ENCODE assay signal across 17 mouse cellular contexts in genomic region chr15:79067631-79068030, GRCm38 (mm10). TPM values are rescaled to one million over a fixed set of nuclear protein-coding genes. Genes with fewer than 3 reads are reported as not detected.
A peak's percentile ranks its signal among the peaks of the same experiment; 100 is the strongest.
DNase-seq lines count a peak whose midpoint lies in the region; ATAC-seq and TF ChIP-seq lines count a peak whose summit lies in the region.
"Had no signal": no experiment of that assay in that cellular context is flagged by ENCODE, and none has a peak within 500 bp of the region (broad histone marks: within the 10 kb centered on the region; RNA-seq: fewer than 3 reads in every experiment).

No protein-coding gene starts in this region.

- H3K4me1 ChIP-seq in heart, embryonic 12.5 days (replicated peaks), result peaks cover 29% of the 10 kb centered on the region
- peaks cover 42 to 45% of the 10 kb centered on the region in 2 experiments for H3K4me1 ChIP-seq in liver, embryonic 14.5 days (replicated peaks; ENCODE audit: control insufficient read depth in 2 of 2, insufficient read depth in 2 of 2, low read length in 1 of 2)
- H3K4me1 ChIP-seq in stomach, postnatal 0 days (replicated peaks; ENCODE audit: control insufficient read depth, insufficient read depth), result no peaks in the 10 kb centered on the region
- peaks cover 7% of the 10 kb centered on the region for H3K4me1 ChIP-seq in midbrain, embryonic 15.5 days

- DNase-seq in heart, adult 11 months, result no peak
- DNase-seq in liver, embryonic 14.5 days (ENCODE audit: low read depth in 3 of 3, low spot score in 3 of 3), result peak; percentile 66 to 73 (median 69)
- DNase-seq in stomach, postnatal 0 days (ENCODE audit: low spot score), result no peak
- no peak for DNase-seq in thymus, postnatal 10 days (ENCODE audit: low spot score in 2 of 2)
- DNase-seq in right cerebral cortex, postnatal 10 days (ENCODE audit: low spot score in 2 of 2), result no peak
- DNase-seq: cerebellum, adult 11-12 months; layer of hippocampus, adult 9-11 months; left cerebral cortex, postnatal 4 days; right cerebral cortex, postnatal 14 days; thymus, postnatal 4 days had no signal

- no peaks in the 10 kb centered on the region for H3K27me3 ChIP-seq in heart, embryonic 12.5 days (replicated peaks)
- no peaks in the 10 kb centered on the region for H3K27me3 ChIP-seq in liver, embryonic 14.5 days (ENCODE audit: control insufficient read depth, insufficient read depth, low read length)
- H3K27me3 ChIP-seq in stomach, postnatal 0 days (ENCODE audit: control insufficient read depth, insufficient read depth, low read length), result no peaks in the 10 kb centered on the region
- no peaks in the 10 kb centered on the region for H3K27me3 ChIP-seq in midbrain, embryonic 15.5 days (replicated peaks)
- H3K27me3 ChIP-seq: lung, embryonic 15.5 days had no signal

- no peak overlapping the region for H3K4me3 ChIP-seq in heart, embryonic 12.5 days
- peak overlapping the region in 1 of 2 experiments; percentile 10; a peak in 2 of 4 replicates for H3K4me3 ChIP-seq in liver, embryonic 14.5 days (ENCODE audit: insufficient read depth in 1 of 2, low read depth in 2 of 2, low read length in 2 of 2)
- no peak overlapping the region for H3K4me3 ChIP-seq in stomach, postnatal 0 days (ENCODE audit: low read depth, low read length)
- no peak overlapping the region for H3K4me3 ChIP-seq in midbrain, embryonic 15.5 days
- H3K4me3 ChIP-seq: lung, embryonic 15.5 days had no signal

- H3K36me3 ChIP-seq in heart, embryonic 12.5 days, result no peaks in the 10 kb centered on the region
- H3K36me3 ChIP-seq in liver, embryonic 14.5 days (replicated peaks; ENCODE audit: control insufficient read depth, insufficient read depth, low read depth), result no peaks in the 10 kb centered on the region
- no peaks in the 10 kb centered on the region for H3K36me3 ChIP-seq in stomach, postnatal 0 days (ENCODE audit: control insufficient read depth, insufficient read depth, low read length)
- H3K36me3 ChIP-seq in midbrain, embryonic 15.5 days (replicated peaks), result no peaks in the 10 kb centered on the region
- H3K36me3 ChIP-seq: lung, embryonic 15.5 days had no signal

- 24% methylated on average over 3 of the region's 3 CpGs for WGBS in heart, embryonic 12.5 days
- 23% methylated on average over 3 of the region's 3 CpGs for WGBS in liver, embryonic 14.5 days (ENCODE audit: insufficient replicate concordance)
- WGBS in stomach, postnatal 0 days, result 50% methylated on average over 3 of the region's 3 CpGs
- WGBS in midbrain, embryonic 15.5 days, result 76% methylated on average over 3 of the region's 3 CpGs

- no peaks in the 10 kb centered on the region for H3K9me3 ChIP-seq in heart, embryonic 12.5 days (replicated peaks)
- no peaks in the 10 kb centered on the region for H3K9me3 ChIP-seq in liver, embryonic 14.5 days (ENCODE audit: control insufficient read depth, low read length)
- no peaks in the 10 kb centered on the region for H3K9me3 ChIP-seq in stomach, postnatal 0 days (ENCODE audit: control insufficient read depth, low read length)
- H3K9me3 ChIP-seq in midbrain, embryonic 15.5 days, result no peaks in the 10 kb centered on the region
- H3K9me3 ChIP-seq: lung, embryonic 15.5 days had no signal

- H3K9ac ChIP-seq in heart, embryonic 12.5 days, result no peak overlapping the region
- H3K9ac ChIP-seq in liver, embryonic 14.5 days (replicated peaks), result peak overlapping the region; percentile 32; the same call in 1 of the 2 replicates
- H3K9ac ChIP-seq in stomach, postnatal 0 days (ENCODE audit: low read length), result no peak overlapping the region
- no peak overlapping the region for H3K9ac ChIP-seq in midbrain, embryonic 15.5 days
- H3K9ac ChIP-seq: lung, embryonic 15.5 days had no signal

- no peak for TF ChIP-seq CTCF in liver, embryonic 14.5 days (IDR thresholded peaks at IDR 0.05; ENCODE audit: low read depth)
- TF ChIP-seq CTCF in stomach, postnatal 0 days (IDR thresholded peaks at IDR 0.05; ENCODE audit: low read depth), result no peak

- TF ChIP-seq EP300 in liver, embryonic 14.5 days (IDR thresholded peaks at IDR 0.05; ENCODE audit: low read depth), result peak; percentile 85
- TF ChIP-seq EP300 in stomach, postnatal 0 days (optimal IDR thresholded peaks at IDR 0.05), result no peak

- 0 out of 2 replicates have a peak overlapping the region, but pooled peaks have one; percentile 8 for H3K27ac ChIP-seq in heart, embryonic 12.5 days (ENCODE audit: poor library complexity, severe bottlenecking)
- H3K27ac ChIP-seq in liver, embryonic 14.5 days, result peak overlapping the region; percentile 93
- peak overlapping the region; percentile 20; the same call in 1 of the 2 replicates for H3K27ac ChIP-seq in stomach, postnatal 0 days (replicated peaks)
- H3K27ac ChIP-seq in midbrain, embryonic 15.5 days, result no peak overlapping the region
- H3K27ac ChIP-seq: kidney, postnatal 0 days; lung, embryonic 15.5 days had no signal

- 0 out of 2 replicates have a peak overlapping the region, but pooled peaks have one; percentile 2 for H3K4me2 ChIP-seq in heart, embryonic 12.5 days
- peak overlapping the region; percentile 62 for H3K4me2 ChIP-seq in liver, embryonic 14.5 days (ENCODE audit: low read depth)
- H3K4me2 ChIP-seq in stomach, postnatal 0 days (replicated peaks; ENCODE audit: low read depth), result no peak overlapping the region
- no peak overlapping the region for H3K4me2 ChIP-seq in midbrain, embryonic 15.5 days
- H3K4me2 ChIP-seq: lung, embryonic 15.5 days had no signal

- ATAC-seq in heart, embryonic 12.5 days (ENCODE audit: insufficient number of reproducible peaks, low FRiP score), result no peak
- ATAC-seq in erythroid progenitor cell, adult 5-6 weeks (replicated peaks; ENCODE audit: low FRiP score, poor library complexity, severe bottlenecking), result peak; percentile 45
- peak; percentile 15 for ATAC-seq in liver, embryonic 14.5 days (ENCODE audit: insufficient read depth)
- ATAC-seq in stomach, postnatal 0 days (ENCODE audit: low FRiP score, low TSS enrichment), result no peak
- no peak for ATAC-seq in midbrain, embryonic 15.5 days (replicated peaks)

RNA-seq across cellular contexts. Expression of gene Ankrd54, which starts 4.9 kb away (rescaled TPM):
- 29.0 and 30.0 TPM in 2 replicates for polyA plus RNA-seq in heart, embryonic 12.5 days (2016; fragmentation: Nextera tagmentation; extraction: Ambion mirVana)
- total RNA-seq in erythroid progenitor cell, adult 5-6 weeks (2015; ENCODE audit: low replicate concordance), result 64.9 and 75.0 TPM in 2 replicates
- total RNA-seq in erythroid progenitor cell, adult 5-6 weeks (2017; ENCODE audit: low replicate concordance), result 37.3 and 66.5 TPM in 2 replicates
- polyA plus RNA-seq in liver, embryonic 14.5 days (2012; rRNA removed), result 39.9 and 43.4 TPM in 2 replicates
- 37.7 and 48.3 TPM in 2 replicates for polyA plus RNA-seq in liver, embryonic 14.5 days (2014; fragmentation: Nextera tagmentation; extraction: Ambion mirVana)
- polyA plus RNA-seq in stomach, postnatal 0 days (2015; fragmentation: Nextera tagmentation; extraction: Ambion mirVana), result 27.1 and 28.0 TPM in 2 replicates
- polyA plus RNA-seq in midbrain, embryonic 15.5 days (2015; fragmentation: Nextera tagmentation; extraction: Ambion mirVana), result 61.0 and 64.3 TPM in 2 replicates

RNA-seq across cellular contexts. Expression of gene Eif3l, which starts 7.3 kb away (rescaled TPM):
- 165 TPM in 2 replicates for polyA plus RNA-seq in heart, embryonic 12.5 days (2016; fragmentation: Nextera tagmentation; extraction: Ambion mirVana)
- total RNA-seq in erythroid progenitor cell, adult 5-6 weeks (2015; ENCODE audit: low replicate concordance), result 50.1 and 69.2 TPM in 2 replicates
- total RNA-seq in erythroid progenitor cell, adult 5-6 weeks (2017; ENCODE audit: low replicate concordance), result 47.1 and 47.9 TPM in 2 replicates
- polyA plus RNA-seq in liver, embryonic 14.5 days (2012; rRNA removed), result 99.9 and 104 TPM in 2 replicates
- polyA plus RNA-seq in liver, embryonic 14.5 days (2014; fragmentation: Nextera tagmentation; extraction: Ambion mirVana), result 130 and 132 TPM in 2 replicates
- 132 and 135 TPM in 2 replicates for polyA plus RNA-seq in stomach, postnatal 0 days (2015; fragmentation: Nextera tagmentation; extraction: Ambion mirVana)
- 165 and 167 TPM in 2 replicates for polyA plus RNA-seq in midbrain, embryonic 15.5 days (2015; fragmentation: Nextera tagmentation; extraction: Ambion mirVana)

RNA-seq across cellular contexts. Expression of gene Galr3, which starts 25.9 kb away (rescaled TPM):
- not detected in 2 replicates for polyA plus RNA-seq in heart, embryonic 12.5 days (2016; fragmentation: Nextera tagmentation; extraction: Ambion mirVana)
- total RNA-seq in erythroid progenitor cell, adult 5-6 weeks (2015; ENCODE audit: low replicate concordance), result not detected in 2 replicates
- not detected in 2 replicates for total RNA-seq in erythroid progenitor cell, adult 5-6 weeks (2017; ENCODE audit: low replicate concordance)
- polyA plus RNA-seq in liver, embryonic 14.5 days (2012; rRNA removed), result 0.30 and 0.50 TPM in 2 replicates
- polyA plus RNA-seq in liver, embryonic 14.5 days (2014; fragmentation: Nextera tagmentation; extraction: Ambion mirVana), result not detected in 2 replicates
- 0.31 and 0.34 TPM in 2 replicates for polyA plus RNA-seq in stomach, postnatal 0 days (2015; fragmentation: Nextera tagmentation; extraction: Ambion mirVana)
- not detected in 2 replicates for polyA plus RNA-seq in midbrain, embryonic 15.5 days (2015; fragmentation: Nextera tagmentation; extraction: Ambion mirVana)
- total RNA-seq: heart, postnatal 25 days had no signal
- polyA plus RNA-seq: C2C12; lung, embryonic 15.5 days had no signal

RNA-seq across cellular contexts. Expression of gene H1f0, which starts 39.4 kb away (rescaled TPM):
- polyA plus RNA-seq in heart, embryonic 12.5 days (2016; fragmentation: Nextera tagmentation; extraction: Ambion mirVana), result 294 and 300 TPM in 2 replicates
- total RNA-seq in erythroid progenitor cell, adult 5-6 weeks (2015; ENCODE audit: low replicate concordance), result 13.7 and 21.4 TPM in 2 replicates
- 16.7 and 19.7 TPM in 2 replicates for total RNA-seq in erythroid progenitor cell, adult 5-6 weeks (2017; ENCODE audit: low replicate concordance)
- 53.1 and 65.2 TPM in 2 replicates for polyA plus RNA-seq in liver, embryonic 14.5 days (2012; rRNA removed)
- polyA plus RNA-seq in liver, embryonic 14.5 days (2014; fragmentation: Nextera tagmentation; extraction: Ambion mirVana), result 47.8 and 52.8 TPM in 2 replicates
- polyA plus RNA-seq in stomach, postnatal 0 days (2015; fragmentation: Nextera tagmentation; extraction: Ambion mirVana), result 285 and 309 TPM in 2 replicates
- 183 and 198 TPM in 2 replicates for polyA plus RNA-seq in midbrain, embryonic 15.5 days (2015; fragmentation: Nextera tagmentation; extraction: Ambion mirVana)

RNA-seq across cellular contexts. Expression of gene Micall1, which starts 41.1 kb away (rescaled TPM):
- 24.2 and 24.3 TPM in 2 replicates for polyA plus RNA-seq in heart, embryonic 12.5 days (2016; fragmentation: Nextera tagmentation; extraction: Ambion mirVana)
- 0.72 TPM in 1 of 2 replicates, not detected in the other for total RNA-seq in erythroid progenitor cell, adult 5-6 weeks (2015; ENCODE audit: low replicate concordance)
- 1.7 and 4.1 TPM in 2 replicates for total RNA-seq in erythroid progenitor cell, adult 5-6 weeks (2017; ENCODE audit: low replicate concordance)
- 1.6 and 1.7 TPM in 2 replicates for polyA plus RNA-seq in liver, embryonic 14.5 days (2012; rRNA removed)
- 0.69 and 0.71 TPM in 2 replicates for polyA plus RNA-seq in liver, embryonic 14.5 days (2014; fragmentation: Nextera tagmentation; extraction: Ambion mirVana)
- 7.0 and 7.8 TPM in 2 replicates for polyA plus RNA-seq in stomach, postnatal 0 days (2015; fragmentation: Nextera tagmentation; extraction: Ambion mirVana)
- polyA plus RNA-seq in midbrain, embryonic 15.5 days (2015; fragmentation: Nextera tagmentation; extraction: Ambion mirVana), result 13.9 and 15.8 TPM in 2 replicates

Comparison
In these comparisons a context has a peak if more than half of its experiments do, and no peak if none do; other contexts are left out.
1. ATAC-seq: peak in erythroid progenitor cell, adult 5-6 weeks (single experiment) and liver, embryonic 14.5 days (single experiment); none in heart, embryonic 12.5 days (single experiment), stomach, postnatal 0 days (single experiment) and midbrain, embryonic 15.5 days (single experiment).
2. H3K4me2 ChIP-seq: peak in heart, embryonic 12.5 days (single experiment) and liver, embryonic 14.5 days (single experiment); none in stomach, postnatal 0 days (single experiment) and midbrain, embryonic 15.5 days (single experiment).
3. DNase-seq: peak in liver, embryonic 14.5 days (3 of 3); none in heart, adult 11 months (single experiment), stomach, postnatal 0 days (single experiment), thymus, postnatal 10 days (0 of 2) and right cerebral cortex, postnatal 10 days (0 of 2).